Mouse (Mus musculus): ENCODE measurements around the gene Arhgef3. TPM values are rescaled to one million over a fixed set of nuclear protein-coding genes. Genes with fewer than 3 reads are reported as not detected.
A peak's percentile ranks its signal among the peaks of the same experiment; 100 is the strongest.
"Not testable (repeated sequence)": the region's sequence is repeated elsewhere in the genome, so short reads cannot be mapped to it uniquely, and the experiment has no call there.

Gene Arhgef3
- total RNA-seq, 2 experiments from 2014 or later, result 66.5 to 67.7 TPM

GRCm38 (mm10) chr14:27182646-27183438 lies 68.1 kb downstream of the Arhgef3 start:
- intact Hi-C loops (cut with DNase I), result loop anchor here (5.0 kb wide), 1 partner anchor 71 kb away; the partner anchor contains the start of gene Arhgef3
- no peak for DNase-seq (ENCODE audit: low spot score in 2 of 2)

- intact Hi-C loops (cut with DNase I), result loop anchor here (5.0 kb wide), 1 partner anchor 71 kb away; the partner anchor contains the start of gene Arhgef3
- DNase-seq (ENCODE audit: low spot score in 2 of 2), result peak; percentile 25 to 70
Measured at GRCm38 (mm10) chr14:27183501-27184230, 69.0 kb downstream of the Arhgef3 start.

- no peak for DNase-seq (ENCODE audit: low spot score in 2 of 2)
- intact Hi-C loops (cut with DNase I), result loop anchor here (2.0 kb wide), 1 partner anchor 151 kb away; no protein-coding TSS in a partner anchor
Measured at GRCm38 (mm10) chr14:27185902-27186301, 71.2 kb downstream of the Arhgef3 start.

- no peak for DNase-seq (ENCODE audit: low spot score in 2 of 2)
- intact Hi-C loops (cut with DNase I), result loop anchor here (2.0 kb wide), 1 partner anchor 150 kb away; no protein-coding TSS in a partner anchor
Measured at GRCm38 (mm10) chr14:27186596-27186995, 71.9 kb downstream of the Arhgef3 start.

GRCm38 (mm10) chr14:27187025-27187424 lies 72.3 kb downstream of the Arhgef3 start:
- DNase-seq (ENCODE audit: low spot score in 2 of 2), result peak; percentile 80 to 84
- intact Hi-C loops (cut with DNase I), result loop anchor here (1.0 to 2.0 kb wide), 2 partner anchors 150 to 227 kb away; no protein-coding TSS in a partner anchor

GRCm38 (mm10) chr14:27187885-27188284 lies 73.2 kb downstream of the Arhgef3 start:
- intact Hi-C loops (cut with DNase I), result loop anchor here (1.0 to 2.0 kb wide), 2 partner anchors 149 to 226 kb away; no protein-coding TSS in a partner anchor
- no peak for DNase-seq (ENCODE audit: low spot score in 2 of 2)

GRCm38 (mm10) chr14:27192450-27192849 lies 77.8 kb downstream of the Arhgef3 start:
- peak in 1 of 2 experiments; percentile 16 for DNase-seq (ENCODE audit: low spot score in 2 of 2)
- intact Hi-C loops (cut with DNase I), result no loop called here

- intact Hi-C loops (cut with DNase I), result no loop called here
- no peak for DNase-seq (ENCODE audit: low spot score in 2 of 2)
Measured at GRCm38 (mm10) chr14:27196980-27197379, 82.3 kb downstream of the Arhgef3 start.

- DNase-seq (ENCODE audit: low spot score in 2 of 2), result no peak
- intact Hi-C loops (cut with DNase I), result loop anchor here (2.0 kb wide), 1 partner anchor 70 kb away; no protein-coding TSS in a partner anchor
Measured at GRCm38 (mm10) chr14:27198490-27199089, 83.9 kb downstream of the Arhgef3 start.

GRCm38 (mm10) chr14:27199119-27199518 lies 84.4 kb downstream of the Arhgef3 start:
- intact Hi-C loops (cut with DNase I), result loop anchor here (2.0 kb wide), 1 partner anchor 70 kb away; no protein-coding TSS in a partner anchor
- DNase-seq (ENCODE audit: low spot score in 2 of 2), result no peak

- intact Hi-C loops (cut with DNase I), result loop anchor here (2.0 kb wide), 1 partner anchor 69 kb away; no protein-coding TSS in a partner anchor
- no peak for DNase-seq (ENCODE audit: low spot score in 2 of 2)
Measured at GRCm38 (mm10) chr14:27199870-27200269, 85.2 kb downstream of the Arhgef3 start.

- intact Hi-C loops (cut with DNase I), result no loop called here
Measured at GRCm38 (mm10) chr14:27200743-27201576, 86.3 kb downstream of the Arhgef3 start.

GRCm38 (mm10) chr14:27201824-27202223 lies 87.1 kb downstream of the Arhgef3 start:
- intact Hi-C loops (cut with DNase I), result no loop called here
- DNase-seq (ENCODE audit: low spot score in 2 of 2), result no peak

More at GRCm38 (mm10) chr14:27200743-27201576, 86.3 kb downstream of the Arhgef3 start:
- no peak for DNase-seq (ENCODE audit: low spot score in 2 of 2)

GRCm38 (mm10) chr14:27204704-27205103 lies 90.0 kb downstream of the Arhgef3 start:
- intact Hi-C loops (cut with DNase I), result no loop called here
- no peak for DNase-seq (ENCODE audit: low spot score in 2 of 2)

- DNase-seq (ENCODE audit: low spot score in 2 of 2), result no peak
- intact Hi-C loops (cut with DNase I), result no loop called here
Measured at GRCm38 (mm10) chr14:27206443-27206842, 91.7 kb downstream of the Arhgef3 start.

GRCm38 (mm10) chr14:27209542-27209941 lies 94.8 kb downstream of the Arhgef3 start:
- intact Hi-C loops (cut with DNase I), result no loop called here
- DNase-seq (ENCODE audit: low spot score in 2 of 2), result no peak

- DNase-seq (ENCODE audit: low spot score in 2 of 2); intact Hi-C loops (cut with DNase I): not testable (repeated sequence)
Measured at GRCm38 (mm10) chr14:27210801-27211200, 96.1 kb downstream of the Arhgef3 start.

- intact Hi-C loops (cut with DNase I), result no loop called here
- DNase-seq (ENCODE audit: low spot score in 2 of 2), result no peak
Measured at GRCm38 (mm10) chr14:27211743-27212445, 97.2 kb downstream of the Arhgef3 start.
